Mouse (Mus musculus) ovary, postnatal 36 days (tissue): ENCODE results near the gene 4430402I18Rik.

Experiments used
- DNase-seq: peaks from one replicate; pipeline ENCODE4 v3.0.0; 2022; ENCODE audit warnings: low spot score, mixed read lengths

4430402I18Rik gene

DNA sequence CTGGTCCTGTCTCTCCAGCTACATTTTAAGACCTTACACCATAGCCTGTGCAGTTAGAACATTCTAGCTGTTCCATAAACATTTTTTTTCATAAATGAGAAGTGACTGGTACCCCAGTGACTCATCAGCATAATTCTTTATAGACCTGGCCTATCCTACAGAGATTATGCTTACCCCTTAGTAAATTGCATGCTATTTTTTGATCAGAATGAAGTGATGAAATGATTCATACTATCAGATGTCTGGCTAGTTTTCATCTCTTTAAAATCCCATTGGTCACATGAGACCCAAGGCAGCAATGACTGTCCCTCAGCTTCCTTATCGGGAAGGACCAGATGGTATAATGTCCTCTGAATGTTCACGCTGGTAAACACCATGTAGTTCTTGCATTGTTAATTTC is 66.8 kb downstream of the 4430402I18Rik start:
- DNase-seq, result no peak

DNA sequence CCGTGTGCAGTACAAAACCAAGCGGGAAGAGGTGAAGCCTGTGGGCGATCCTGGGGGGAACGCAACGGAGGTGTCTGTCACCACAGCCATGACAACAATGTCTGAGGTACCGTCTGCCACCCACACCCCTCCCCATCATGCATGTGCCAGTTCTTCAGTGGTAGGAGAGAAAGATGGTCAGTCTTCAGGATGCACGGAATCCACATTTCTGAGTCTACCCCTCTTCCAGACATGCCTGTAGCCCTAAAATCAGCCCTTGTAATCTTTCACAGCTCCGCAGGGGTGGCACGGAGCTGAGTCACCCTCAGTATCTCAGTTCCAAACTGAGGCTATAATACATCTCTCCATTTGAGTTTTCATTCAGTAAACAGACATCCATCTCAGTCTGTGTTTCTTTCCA is 70.1 kb downstream of the 4430402I18Rik start:
- no peak for DNase-seq

DNA sequence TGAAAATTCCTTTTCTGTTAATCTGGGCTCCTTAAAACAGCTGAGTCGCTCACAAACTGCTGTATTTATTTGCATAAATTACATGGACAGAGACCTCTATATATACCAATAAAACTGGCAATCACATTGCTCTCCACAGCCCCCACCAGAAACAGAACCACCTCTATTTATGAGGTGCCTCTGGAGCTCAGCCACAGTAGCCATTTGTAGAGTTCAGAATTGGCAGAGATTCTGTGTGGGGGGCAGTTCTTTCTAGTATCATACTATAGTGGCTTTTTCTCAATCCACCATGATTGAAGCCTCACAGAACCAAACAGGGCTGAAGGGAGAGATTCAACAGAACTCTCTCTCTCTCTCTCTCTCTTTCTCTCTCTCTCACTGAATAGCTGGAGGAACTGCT is 71.0 kb downstream of the 4430402I18Rik start:
- DNase-seq, result no peak

DNA sequence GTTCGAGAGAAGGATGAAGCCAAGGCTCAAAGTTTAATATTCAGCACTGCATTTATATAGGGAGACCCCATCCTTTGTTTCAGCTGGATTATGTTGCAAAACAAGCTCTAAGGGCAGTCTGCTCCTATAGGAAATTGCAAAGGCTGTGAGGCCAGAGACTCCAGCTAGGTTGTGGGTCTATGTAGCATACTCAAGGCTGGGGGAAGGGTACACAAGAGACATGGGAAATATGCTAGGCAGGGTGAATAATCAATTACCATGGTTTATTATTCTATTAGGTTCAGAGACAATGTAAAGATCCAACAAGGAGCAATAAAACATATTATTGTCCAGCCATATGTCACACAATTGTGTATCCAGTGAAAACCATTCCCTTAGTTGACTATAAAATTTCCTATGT is 75.7 kb downstream of the 4430402I18Rik start:
- no peak for DNase-seq

DNA sequence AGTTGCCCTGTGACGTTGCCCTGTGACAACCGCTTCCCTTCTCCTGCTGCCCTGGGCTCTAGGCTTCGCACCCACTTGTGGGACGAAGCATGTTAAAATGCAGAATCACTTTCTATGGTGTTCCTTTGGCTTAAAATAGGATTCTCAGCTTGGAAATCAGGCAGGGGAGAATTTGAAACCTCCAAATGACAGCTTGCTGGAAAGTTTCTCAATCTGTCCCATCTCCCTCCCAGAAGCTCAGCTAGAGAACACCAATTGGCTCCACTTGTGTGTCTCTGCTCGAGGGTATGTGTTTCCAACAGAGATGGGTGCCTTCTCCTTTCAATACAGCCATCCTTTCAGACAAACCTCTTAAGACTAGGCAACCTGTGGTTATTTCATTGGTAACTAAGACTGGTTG is 76.4 kb downstream of the 4430402I18Rik start:
- DNase-seq, result no peak

DNA sequence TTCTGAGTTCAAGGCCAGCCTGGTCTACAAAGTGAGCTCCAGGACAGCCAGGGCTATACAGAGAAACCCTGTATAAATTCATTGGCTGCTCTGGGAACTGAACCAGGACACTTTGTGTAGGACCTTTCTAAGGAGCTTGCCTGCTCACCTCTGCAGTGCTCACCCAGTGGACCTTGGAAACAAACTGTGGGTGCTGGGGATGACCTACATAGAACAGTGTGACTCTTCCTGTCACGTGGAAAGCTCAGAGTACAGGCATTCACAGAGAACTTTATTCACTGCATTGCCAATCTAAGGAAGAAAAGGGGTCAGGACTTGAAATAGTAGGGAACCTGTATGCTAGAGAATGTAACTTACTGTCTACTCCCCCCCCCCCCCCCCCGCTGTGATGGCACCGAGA is 78.3 kb downstream of the 4430402I18Rik start:
- DNase-seq, result no peak

DNA sequence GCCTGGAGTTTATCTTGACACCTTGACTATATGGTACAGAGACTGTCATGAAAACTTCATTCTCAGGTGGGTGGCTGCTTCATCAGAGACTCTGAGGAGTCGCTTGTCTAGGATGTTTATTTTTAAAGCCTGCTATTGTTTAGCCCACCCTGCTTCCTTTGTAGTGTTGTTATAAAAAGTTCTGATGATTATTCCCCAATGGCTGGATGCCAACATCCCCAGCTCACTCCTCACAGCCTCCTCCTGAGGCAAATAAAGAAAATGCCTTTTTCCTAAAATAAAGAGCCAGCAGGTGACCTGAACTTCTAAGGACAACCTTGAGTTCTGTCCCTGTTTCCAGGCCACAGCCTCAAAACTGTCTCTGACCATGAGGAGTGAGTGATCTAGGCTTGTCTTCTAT is 79.1 kb downstream of the 4430402I18Rik start:
- DNase-seq, result no peak

DNA sequence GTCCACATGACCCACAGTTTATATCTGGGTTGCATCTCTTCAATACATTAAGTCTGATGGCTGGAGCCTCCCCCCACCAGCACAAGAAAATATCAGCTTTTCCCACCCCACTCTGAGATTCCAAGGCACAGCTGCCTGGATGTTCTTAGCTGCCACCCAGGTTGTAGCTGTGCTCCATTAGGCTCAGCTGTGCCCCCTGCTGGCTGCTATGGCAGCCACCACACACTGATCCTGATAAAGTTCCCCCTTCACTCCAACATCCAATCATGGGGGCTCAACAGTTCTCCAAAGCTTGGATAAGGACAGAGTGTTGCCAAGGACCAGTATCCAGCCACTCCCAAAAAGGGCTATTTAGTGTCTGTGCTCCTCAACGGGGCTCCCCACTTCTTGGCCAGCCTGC is 84.5 kb downstream of the 4430402I18Rik start:
- DNase-seq, result peak; percentile 38

DNA sequence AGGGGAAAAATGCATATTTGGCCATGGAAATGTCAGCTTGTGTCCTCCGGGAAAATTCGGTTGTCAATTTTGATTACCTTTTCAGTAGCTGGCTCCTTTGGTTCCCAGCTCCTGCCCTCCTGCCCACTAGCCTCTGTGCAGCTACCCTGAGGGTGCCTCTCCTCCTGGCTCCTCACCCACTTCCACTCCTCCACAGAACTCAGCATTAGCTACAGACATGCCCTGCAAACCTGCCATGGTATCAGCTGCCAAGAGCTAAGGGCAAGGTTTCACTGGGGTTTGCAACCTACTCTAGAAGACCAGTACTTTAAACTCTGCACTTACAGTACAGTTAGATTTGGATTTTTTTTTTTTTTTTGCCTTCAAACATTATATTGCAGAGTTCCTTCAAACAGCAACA is 88.1 kb downstream of the 4430402I18Rik start:
- DNase-seq, result no peak

DNA sequence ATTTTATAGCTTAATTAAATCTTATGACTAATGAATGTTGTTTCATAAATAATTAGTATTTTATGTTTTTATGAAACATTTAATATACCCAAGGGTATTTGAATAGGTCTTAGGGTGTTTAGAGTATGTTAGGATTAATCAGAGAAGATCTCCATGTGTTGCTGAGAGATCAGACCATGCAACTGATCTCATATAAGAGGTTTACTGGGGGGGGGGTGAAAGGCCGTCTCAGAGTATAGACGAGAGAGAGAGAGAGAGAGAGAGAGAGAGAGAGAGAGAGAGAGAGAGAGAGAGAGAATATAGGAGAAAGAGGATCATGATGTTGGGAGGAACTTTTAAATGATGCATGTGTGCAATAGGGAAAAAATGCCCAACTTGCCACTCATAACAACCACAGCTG is 97.2 kb downstream of the 4430402I18Rik start:
- DNase-seq, result no peak

DNA sequence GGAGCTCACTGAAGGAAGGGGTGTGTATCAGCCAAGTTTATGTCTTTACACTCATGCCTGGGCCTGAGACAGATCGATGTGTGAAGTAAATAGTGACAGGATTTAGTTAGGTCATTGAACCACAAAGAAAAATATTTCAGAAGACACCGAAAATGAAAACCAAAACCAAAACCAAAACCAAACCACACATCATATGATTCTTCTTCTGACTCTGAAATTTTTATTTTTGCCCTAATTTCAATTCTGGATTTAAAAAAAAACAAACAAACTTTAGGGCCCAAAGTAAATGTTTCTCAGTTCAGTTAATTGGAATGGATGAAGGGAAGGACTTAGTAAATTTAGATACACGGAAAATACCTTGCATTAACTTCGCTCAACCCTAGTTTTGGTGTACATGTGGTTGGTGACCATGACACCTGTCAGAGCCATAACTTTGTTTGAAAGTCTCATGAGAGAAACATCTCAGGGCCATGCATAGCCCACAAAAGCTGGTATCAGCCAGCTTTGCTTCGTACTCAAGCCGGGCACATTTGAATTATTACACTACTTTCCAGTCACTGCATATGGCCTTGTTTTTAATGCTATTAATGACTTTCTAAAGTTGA is 98.2 kb downstream of the 4430402I18Rik start:
- DNase-seq, result no peak

DNA sequence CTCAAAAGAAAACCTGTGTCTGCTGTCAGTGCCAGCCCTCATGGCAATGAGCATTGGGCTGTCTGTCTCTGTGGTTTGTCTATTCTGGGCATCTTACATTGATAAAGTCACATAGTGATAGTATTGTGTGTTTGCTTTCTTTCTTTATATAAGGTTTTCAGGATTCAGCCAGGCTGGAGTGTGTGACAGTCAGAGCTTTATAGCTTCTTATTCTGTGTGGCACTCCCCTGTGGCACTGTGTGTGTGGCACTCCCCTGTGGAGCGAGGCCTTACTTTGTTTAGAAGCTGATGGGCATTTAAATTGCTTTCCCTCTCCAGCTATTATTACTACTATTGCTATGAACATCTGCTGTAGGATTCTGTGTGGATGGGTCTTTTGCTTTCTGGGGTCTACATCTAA is 102.1 kb downstream of the 4430402I18Rik start:
- DNase-seq, result no peak

DNA sequence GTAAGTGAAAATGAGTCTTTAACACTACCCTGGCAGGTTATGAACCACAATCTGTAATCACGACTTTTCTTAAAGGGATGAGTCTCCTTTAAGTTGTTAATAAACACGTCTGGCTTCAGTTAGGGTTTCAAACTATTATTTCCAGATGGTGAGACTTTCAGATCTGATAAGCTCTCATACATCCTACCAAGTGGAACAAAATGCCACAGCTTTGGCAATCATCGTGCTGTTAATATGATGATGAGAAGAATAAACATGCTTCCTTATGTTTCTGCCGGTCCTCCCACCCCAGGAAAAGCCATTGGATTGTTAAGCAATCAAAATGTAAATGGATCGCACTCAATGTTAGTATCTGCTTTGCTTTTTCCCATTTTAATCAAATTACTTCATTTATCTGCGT is 102.6 kb downstream of the 4430402I18Rik start:
- no peak for DNase-seq

DNA sequence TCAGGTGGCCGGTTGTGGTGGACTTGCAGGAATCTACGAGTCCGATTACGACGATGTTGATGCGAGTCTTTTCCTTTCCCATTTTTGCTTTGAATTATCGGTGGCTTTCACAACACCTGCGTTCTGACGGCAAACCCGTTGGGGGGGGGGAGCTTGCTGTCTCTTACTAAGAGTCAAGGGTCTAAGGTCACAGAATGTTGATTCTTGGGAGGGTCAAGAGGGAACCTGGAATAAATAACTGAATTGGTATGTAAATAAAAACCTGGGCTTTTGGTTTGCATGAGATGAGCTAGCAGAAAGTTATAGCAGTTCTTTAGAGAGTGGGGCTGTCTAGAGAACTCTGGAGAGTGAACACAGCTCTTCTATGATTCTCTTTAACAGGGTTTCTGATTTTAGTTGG is 104.0 kb downstream of the 4430402I18Rik start:
- no peak for DNase-seq

DNA sequence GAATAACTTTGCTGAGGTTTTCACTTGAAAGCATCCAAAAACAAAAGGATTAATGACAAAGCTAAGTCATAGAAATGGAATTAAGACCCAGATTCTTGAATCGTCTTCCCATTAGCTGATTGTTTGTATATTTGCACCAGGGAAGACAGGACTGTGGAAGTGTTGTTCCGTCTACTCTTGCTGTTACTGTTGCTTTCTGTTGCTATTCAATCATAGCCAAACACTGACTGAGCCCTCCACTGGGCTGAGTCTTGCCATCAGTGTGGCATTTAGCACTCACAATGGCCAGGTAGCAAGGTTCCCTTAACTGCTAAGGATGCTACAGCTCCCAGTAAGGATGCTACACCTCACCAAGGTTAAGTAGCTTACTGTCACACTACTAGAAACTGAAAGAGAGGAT is 107.4 kb downstream of the 4430402I18Rik start:
- DNase-seq, result no peak

DNA sequence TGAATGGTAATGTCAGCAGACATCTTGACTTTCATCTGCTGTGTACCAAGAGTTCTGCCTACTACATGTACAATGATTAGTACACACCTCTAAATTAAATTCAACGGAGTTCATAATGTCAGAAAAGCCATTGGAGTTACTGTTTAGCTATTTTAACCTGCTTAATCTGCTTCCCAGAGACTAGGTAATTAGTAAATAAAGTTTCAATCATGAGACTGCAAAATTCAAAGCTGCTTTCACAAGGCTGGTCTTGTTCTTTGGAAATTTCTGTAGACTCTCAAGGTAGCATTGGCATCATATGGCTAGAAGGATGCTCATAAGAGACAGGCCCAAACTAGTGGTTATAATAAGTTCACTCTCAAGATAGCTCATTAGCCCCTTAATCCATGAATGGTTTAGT is 112.8 kb downstream of the 4430402I18Rik start:
- DNase-seq, result no peak

DNA sequence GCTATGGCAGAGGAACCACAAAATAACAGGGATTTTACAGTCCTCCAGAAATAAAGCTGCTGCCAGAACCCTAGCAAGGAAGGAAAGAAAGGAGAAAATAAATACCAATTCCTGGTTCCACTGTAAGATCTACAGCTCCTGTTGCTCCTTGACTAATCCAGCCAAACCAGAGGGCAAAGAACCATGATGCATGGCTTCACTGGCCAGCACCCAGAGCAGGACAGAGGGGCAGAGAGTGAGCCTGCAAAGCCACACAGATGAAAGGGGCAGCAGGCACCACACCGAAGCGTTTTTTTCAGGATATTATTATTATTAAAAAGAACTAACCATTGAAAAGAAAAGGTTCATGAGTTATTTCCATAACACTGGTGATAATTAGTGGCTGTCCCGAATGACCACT is 115.6 kb downstream of the 4430402I18Rik start:
- DNase-seq, result no peak

DNA sequence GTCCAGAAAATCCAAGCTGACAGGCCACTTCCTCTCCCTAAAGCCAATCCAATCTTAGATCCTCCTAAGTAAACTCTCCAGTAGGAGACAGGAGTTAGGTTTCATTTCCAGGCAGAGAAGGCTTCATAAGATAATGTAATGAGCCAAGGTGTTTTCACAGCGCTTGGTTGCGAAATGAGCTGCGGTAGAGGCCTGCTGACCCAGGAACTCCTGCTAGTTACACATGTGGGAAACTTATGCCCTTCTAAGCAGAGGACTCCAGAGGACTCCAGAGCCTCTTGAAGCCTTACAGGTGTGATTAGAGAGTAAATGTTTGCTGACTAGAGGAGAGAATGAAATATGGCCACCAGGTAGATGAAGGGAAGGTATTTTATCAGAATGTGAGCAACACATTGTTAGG is 117.1 kb downstream of the 4430402I18Rik start:
- DNase-seq, result no peak

DNA sequence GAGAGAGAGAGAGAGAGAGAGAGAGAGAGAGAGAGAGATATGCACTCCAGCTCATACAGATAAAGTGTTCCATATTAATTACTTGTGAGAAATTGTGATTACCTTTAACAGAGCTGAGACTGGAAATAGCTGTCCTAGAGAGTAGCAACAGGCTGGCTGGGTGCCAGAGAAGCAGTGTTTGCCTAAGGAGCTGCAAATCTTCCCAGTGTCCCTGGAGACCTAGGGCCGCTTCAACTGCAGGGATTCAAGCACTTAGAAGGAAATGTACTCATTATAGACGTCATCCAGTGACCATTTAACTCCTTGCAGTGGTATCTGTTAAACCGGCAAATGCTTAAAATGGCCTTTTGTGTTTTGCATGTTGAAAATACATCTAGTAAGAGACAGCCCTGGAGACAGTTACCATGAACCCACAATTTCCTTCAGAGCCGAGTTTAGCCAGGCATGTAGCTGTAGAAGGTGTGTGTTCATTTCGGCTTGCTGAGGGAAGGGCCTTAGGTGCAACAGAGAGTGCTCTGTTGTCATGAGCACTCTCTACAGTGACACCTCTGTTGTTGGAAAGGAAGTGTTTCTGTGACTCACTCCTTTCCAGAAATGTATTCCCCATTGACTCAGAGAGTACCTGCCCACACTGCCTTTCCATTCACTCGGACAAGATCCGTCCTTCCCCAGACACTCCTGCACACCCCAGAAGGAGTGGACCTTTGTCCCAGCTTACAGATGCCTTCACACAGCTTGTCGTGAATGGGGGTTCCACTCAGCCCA is 122.5 kb downstream of the 4430402I18Rik start:
- DNase-seq, result peak; percentile 29
